Mouse (Mus musculus) embryo, embryonic 11 days (tissue): Measurements from ENCODE around the gene Usp27x.
A peak's percentile ranks its signal among the peaks of the same experiment; 100 is the strongest.

Source experiments
- DNase-seq: peaks from one replicate; pipeline ENCODE4 v3.0.0-alpha.2; 2015

Gene Usp27x

DNA sequence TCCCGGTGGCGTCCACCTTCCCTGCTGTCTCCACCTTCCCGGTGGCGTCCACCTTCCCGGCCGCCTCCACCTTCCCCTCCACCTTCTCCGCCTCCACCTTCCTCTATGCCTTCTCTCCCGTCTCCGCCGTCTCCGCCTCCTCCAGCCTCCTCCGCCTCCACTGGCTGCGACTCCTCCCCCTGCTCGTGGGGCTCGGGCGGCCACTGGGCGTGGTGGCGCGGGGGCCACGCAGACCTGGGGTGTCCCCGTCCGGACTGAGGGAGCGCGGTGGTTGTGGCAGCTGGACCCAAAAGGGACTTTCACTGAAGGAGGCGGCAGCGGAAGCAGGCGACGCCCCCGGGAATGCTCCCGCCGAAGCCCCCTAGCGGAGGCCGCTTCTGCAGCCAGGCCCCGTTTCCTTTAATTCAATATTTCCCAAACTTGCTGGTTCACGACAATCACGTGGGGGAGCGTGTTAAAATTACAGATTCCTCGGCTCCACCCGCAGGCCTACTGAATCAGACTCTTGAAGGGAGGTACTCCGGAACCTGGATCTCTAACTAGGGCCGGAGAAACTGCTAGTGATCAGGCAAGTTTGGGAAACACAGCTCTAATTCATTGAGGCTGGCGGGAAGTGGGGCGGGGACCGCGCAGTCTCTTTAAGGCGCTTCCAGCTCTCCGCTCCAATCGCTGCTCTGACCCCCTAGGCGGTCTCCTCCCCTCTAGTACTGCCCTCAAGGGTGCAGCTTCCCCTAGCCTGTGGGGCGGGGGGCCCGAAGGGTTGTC, at the start of gene Usp27x:
TSS of gene Usp27x (minus strand) at position 115 of the 765 bp plus-strand sequence.
- DNase-seq: peak; percentile 76

DNA sequence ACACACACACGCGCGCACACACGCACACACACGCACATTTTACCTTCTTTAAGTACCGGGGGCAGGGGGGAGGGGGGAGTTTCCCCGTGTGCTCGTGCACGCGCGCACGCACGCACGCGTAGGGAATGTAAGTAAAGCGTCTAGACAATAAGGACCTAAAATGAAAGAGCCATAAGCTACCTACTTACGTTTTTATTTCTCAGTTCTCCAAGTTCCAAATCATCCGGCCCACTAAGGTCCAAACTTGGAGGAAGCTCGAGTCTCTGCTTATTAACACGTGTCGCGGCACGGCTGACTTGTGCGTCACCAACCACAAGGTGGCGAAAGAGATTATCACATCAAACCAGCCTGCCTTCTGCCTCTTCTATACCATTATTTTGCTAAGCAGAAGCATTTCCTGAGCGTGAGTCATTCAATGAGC, 47.1 kb upstream of the Usp27x start:
- DNase-seq: peak; percentile 83

DNA sequence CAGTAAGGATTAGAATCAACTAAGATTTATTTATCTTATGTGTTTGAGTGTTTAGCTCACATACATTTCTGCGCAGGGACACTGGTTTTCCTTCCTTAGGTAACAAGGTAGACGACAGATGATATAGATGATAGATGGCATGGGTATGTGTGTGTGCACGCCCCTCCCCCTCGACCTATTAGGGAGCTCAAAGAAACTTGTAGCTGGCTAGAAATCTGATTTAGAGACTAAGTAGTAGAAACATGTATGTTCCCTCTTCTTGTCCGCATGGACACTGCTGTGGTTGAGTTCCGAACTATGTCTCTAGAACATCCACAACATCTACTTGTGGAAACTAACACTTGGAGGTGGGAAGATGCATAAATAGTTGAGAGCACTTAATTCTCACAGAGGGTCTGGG, 46.5 kb upstream of the Usp27x start:
- DNase-seq: no peak

DNA sequence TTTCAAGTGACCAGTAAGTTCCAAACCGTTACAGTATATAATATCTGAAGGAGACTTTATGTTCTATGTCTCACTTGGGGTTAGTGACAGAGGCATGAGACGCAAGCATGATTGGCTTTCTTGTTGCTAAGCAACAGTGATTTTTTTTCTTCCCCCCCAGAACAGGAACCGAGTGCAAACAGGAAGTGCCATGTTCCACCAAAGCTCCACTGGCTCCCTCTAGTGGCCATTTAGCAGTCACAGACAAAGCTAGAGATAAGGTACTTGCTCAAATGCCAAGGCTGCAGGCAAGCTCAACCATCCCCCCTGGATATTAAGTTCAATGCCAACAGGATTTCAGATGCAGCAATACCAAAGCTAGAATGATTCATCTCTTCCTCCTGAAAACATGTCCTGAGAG, 45.4 kb upstream of the Usp27x start:
- DNase-seq: peak; percentile 86

DNA sequence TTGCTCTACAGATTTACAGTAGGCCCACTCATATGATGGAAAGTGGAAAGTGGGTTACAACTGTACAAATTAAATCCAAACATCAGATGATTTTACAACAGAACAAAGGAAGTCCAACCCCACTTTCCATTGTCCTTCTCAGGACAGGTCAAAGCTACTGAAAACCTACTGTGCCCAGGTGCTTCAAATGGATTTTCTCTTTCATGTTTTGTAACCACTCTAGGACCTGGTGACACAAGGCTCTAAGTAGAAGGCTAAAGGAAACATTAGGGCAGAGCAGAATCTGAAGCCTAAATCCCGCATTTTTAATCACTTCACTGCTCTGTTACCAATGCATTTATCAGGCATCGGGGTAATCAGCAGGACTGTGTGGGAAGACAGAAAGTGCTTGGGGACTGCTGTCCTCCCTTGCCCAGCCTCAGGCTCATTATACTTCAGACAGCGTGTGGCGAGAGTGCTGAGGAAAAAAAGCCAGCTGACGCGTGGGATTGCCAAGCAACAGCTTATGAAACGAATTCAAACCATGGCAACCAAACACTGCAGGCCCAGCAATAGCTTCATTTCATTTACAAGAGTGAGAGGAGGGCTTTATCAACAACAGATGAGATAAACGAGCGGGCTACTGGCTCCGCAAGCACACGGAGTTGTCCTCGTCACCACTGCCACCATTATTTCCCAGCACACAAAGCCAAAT, 40.7 kb upstream of the Usp27x start:
- peak; percentile 53 for DNase-seq

DNA sequence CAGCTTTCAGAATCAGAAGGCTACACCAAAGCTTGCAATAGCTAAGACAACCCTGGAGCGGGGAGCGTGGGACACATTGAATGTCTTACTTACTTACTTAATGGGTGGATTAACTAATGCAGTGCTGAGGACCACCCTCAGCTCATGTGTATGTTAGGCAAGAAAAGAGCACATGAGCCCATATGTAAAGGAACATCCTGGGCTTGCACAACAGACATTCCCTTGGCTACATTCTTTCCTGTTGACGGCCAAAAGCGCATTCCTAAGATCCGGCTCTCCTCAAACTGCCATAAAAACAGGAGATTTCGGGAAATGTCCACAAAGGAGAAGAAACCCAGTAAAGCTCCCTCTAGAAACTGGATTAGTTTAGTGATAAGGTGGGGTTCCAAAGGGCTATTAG, 39.7 kb upstream of the Usp27x start:
- DNase-seq: no peak

DNA sequence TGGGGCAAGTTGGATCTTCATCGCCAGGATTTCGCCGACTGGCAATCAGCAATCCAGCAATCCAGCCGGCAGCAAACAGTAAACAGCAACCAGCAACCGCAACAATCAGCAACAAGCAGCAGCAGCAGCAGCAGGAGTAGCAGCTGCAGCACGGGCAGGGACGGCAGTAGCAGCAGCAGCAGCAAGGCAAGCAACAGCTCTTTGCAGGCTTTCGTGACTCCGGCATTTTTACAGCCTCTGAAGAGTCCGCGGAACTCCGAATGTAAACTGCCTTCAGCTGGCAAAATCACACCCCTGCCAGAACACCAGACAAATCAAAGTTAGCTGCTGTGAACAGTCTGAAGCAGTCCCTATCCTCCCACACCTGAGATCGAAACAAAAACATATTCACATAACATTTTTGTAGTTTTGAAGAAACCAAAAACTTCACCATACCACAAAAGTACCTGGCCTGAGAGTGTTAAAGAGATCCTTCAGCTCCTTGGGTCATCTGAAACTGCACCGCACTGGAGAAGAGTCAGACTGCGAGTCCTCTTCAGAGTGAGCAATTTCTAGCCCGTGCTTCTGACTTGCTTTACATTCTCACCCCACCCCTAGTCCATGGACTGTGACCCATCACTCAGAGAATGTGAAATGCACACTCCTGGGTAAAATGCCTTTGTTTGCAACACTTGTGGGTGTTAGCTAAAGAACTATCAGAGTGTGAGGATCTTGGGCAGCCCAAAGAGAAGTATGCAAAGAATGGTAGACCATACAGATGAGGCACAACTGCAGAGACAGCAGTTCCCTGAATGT, 36.8 kb upstream of the Usp27x start:
- DNase-seq: no peak

DNA sequence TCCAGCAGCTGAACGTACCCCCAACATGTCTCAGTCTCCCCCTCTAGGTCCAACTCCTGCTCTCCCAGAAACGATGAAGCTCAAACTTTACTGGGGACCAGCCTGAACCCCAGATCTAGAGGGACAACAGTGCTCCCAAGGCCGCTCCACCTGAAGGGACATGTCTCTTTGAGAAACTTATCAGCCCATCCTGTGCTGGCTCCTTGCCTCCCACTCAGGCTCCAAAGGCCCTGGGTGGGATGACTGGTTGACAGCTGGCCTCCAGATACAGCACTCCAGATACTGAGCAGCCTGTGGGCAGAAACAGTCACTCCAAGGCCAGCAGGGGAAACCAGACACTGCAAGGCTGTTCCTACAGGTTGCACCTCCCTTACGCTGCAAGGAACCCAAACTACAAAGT, 956 bp upstream of the Usp27x start:
- DNase-seq: peak; percentile 9

DNA sequence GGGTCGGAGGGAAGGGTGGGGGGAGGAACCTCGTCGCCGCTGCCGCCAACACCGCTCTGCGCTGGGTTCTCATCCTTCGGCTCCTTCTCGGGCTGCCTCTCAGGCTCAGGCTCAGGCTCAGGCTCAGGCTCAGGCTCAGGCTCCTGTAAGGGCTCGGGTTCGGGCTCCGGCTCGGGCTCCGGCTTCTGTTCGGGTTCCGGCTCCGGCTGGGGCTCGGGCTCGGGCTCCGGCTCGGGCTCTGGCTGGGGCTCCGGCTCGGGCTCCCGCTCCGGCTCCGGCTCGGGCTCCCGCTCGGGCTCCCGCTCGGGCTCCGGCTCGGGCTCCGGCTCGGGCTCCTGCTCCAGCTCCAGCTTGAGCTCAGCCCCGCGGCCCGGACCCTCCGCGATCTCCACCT, 311 bp downstream of the Usp27x start:
- DNase-seq: peak; percentile 34

DNA sequence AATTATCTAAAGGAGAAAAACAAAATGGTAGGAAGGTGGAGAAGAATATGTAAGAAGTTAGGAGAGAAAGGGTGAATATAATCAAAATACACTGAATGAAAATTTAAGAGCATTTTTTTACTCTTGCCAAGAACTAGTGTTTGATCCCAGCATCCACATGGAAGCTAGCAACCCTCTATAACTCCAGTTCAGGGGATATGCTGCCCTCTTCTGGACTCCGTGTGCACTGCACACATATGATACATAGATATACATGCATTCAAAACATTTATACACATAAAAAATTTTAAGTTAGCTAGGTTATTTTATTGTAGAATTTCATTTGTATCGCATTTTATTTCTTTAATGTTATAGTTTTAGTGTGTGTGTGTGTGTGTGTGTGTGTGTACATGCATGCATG, 50.2 kb downstream of the Usp27x start:
- no peak for DNase-seq

DNA sequence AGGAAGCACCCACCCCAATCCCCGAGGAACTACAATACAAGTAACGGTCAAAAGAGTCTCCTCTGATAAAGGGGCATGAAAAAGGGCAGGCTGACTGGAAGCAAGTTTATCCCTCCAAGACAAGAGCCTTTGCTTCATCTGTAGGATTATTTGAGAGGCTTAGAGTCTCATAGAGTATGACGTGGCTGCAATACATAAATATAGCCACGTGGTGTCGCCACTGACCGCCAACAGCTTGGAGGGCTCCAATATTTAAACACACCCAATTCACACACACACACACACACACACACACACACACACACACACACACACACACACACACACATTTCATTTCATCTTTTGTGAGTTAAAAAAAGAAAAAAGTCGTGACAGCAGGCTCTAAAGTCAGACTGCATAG, 53.3 kb downstream of the Usp27x start:
- DNase-seq: peak; percentile 54
